Mouse (Mus musculus) hematopoietic stem cell, adult 5-6 weeks (primary cell): Measurements from ENCODE around the gene Csnk1e. TPM values are rescaled to one million over a fixed set of nuclear protein-coding genes. Genes with fewer than 3 reads are reported as not detected.

ENCODE experiments used
- ATAC-seq, 2 experiments: fragments of 125-278 bp in 1 of 2; replicated peaks in 1 of 2; 2 replicates each; pipeline ENCODE4 v1.8.0; 2016 to 2017; ENCODE audit warnings: inconsistent platforms in 2 of 2, mild to moderate bottlenecking in 2 of 2, moderate number of reproducible peaks in 2 of 2, low read depth in 1 of 2, moderate TSS enrichment in 1 of 2; ENCODE audit not compliant: low FRiP score in 2 of 2, poor library complexity in 2 of 2, severe bottlenecking in 2 of 2, insufficient read depth in 1 of 2, low TSS enrichment in 1 of 2
- total RNA-seq: library from RNA; stranded (forward); fragments of 172-1452, 232-1000 nt; gene quantifications from 2 replicates; pipeline ENCODE4 v1.2.3, GENCODE M21; 2017

The Csnk1e gene
- total RNA-seq, 1 experiment from 2014 or later = 55.5 TPM

GRCm38 (mm10) chr15:79409077-79409573 lies 46.2 kb downstream of the Csnk1e start:
- peak; percentile 57 to 68; a peak in 3 of 4 replicates for ATAC-seq

- no peak for ATAC-seq
Measured at GRCm38 (mm10) chr15:79406564-79406963, 48.8 kb downstream of the Csnk1e start.

DNA sequence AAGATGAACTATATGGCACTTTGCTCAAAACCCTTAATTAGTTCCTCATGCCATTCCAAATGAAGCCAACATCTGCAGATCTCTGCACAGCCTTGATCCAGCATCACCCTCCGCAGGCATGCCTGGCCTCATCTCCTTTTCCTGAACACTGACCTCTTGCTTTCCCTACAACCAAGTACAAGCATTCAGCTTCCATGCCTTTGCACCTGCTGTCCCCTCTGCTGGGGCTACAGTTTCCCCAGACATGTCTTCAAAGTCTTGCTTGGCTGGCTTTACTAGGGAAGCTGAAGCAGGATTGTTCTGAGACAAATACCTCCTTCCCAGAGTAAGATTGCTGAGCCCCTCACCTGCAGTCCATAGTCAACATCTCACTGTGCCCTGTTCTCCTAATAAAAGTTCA lies 51.1 kb downstream of the Csnk1e start:
- no peak for ATAC-seq

DNA sequence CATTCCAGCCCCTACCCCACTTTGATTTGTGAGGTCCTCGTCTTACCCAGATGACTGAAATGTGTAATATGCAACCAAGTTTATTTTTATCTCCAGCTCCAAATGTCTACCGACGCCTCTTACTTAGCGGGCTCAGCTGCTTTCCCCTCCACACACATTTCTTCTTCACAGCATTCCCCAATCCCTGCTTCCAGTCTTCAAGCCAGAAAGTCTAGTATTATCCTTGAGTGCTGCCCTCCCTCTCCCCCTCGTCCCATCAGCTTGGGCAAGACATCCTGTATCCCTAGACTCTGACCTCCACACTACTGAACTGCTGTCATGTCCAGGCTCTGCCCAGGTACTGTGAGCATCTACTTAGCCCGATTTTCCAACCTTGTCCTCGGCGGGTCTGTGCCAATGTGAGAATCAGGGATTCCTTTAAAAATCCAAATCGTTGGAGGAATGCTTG lies 51.6 kb downstream of the Csnk1e start:
- ATAC-seq = no peak

GRCm38 (mm10) chr15:79402836-79403762 lies 52.3 kb downstream of the Csnk1e start, which contains the start of gene Tmem184b:
Gene Tmem184b (minus strand): TSS chr15:79403569.
- ATAC-seq = peak; percentile 52 to 76

- no peak for ATAC-seq
Measured at GRCm38 (mm10) chr15:79402176-79402575, 53.2 kb downstream of the Csnk1e start.

- ATAC-seq = no peak
Measured at GRCm38 (mm10) chr15:79400975-79401365, 54.4 kb downstream of the Csnk1e start.

- no peak for ATAC-seq
Measured at GRCm38 (mm10) chr15:79400134-79400974, 55.0 kb downstream of the Csnk1e start.

- ATAC-seq = no peak
Measured at GRCm38 (mm10) chr15:79399231-79400052, 55.9 kb downstream of the Csnk1e start.

DNA sequence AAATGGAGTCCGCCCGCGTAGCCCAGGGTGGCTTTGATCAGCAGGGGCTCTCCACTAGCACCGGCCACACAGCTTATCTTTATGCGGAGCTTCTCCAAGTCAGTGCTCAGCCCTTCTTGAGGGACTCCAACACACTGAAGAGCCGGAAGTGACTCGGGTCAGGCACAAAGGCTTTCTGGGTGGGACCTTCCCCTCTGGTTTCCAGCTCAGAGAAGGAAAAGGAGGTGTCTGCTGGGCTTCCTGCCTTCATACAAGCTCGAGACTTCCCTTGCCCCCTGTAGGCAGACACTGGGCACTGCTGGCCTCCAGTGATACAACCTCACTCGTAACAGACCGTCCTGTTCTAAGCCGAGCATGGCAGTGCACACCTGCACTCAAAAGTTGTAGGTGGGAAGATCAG lies 58.6 kb downstream of the Csnk1e start:
- peak in 1 of 2 experiments; percentile 40; a peak in 1 of 4 replicates for ATAC-seq

DNA sequence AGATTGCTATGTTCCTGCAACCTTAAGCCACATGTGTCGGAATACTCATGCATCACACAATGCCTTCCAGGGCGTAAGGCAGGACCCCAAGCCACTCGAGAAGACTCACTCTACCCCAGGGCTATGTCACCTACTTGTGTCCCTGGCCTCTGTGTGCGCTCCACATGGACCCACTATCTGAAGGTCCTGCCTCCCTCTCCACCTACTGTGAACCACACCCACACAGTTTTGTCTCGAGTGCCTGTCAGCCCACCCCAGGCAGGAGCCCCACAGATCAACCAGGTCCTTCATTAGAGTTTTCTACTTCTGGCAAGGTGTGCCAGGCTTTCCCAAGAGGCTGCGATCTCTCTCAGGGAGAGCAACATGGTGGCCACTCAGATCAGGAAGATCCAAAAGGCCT lies 60.1 kb downstream of the Csnk1e start:
- ATAC-seq = no peak

GRCm38 (mm10) chr15:79394842-79395241 lies 60.5 kb downstream of the Csnk1e start:
- no peak for ATAC-seq

DNA sequence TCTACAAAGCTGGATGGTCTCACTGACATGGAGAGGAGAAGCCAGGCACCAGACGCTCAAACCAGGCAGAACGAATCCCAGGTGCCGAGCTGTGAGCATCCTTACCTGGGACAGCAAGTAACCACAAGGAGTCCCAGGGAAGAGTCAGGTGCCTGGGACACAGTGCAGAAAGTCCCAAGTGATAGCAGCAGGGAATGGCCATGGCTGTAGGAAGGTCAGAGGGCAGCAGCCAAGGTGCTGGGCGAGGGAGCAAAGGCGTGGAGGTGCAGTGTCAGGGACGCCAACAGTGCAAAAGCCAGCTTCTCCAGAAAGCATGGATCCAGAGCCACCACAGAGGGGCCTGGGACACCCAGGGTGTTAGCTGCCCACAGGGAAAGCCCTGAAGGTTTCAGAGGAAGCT lies 62.3 kb downstream of the Csnk1e start:
- ATAC-seq = no peak

DNA sequence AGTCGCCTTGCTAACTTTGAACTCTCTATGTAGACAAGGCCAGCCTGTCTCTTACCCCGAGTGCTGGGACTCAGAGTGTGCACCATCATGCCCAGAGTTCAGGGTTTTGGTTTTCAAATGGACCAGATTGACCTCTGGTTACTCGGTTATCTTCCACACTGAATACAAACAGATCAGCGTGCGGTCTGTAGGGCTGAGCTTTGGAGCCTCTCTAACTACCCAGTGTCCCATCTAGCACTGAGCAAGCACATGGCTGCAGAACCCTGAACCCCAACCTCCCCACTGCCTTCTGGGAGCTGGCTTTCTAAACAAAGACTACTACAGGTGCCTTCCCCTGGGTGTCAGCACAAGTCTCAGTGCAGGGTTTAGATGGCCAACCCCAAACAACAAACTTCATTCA lies 62.8 kb downstream of the Csnk1e start:
- no peak for ATAC-seq

- no peak for ATAC-seq
Measured at GRCm38 (mm10) chr15:79391447-79392093, 63.8 kb downstream of the Csnk1e start.

- no peak for ATAC-seq
Measured at GRCm38 (mm10) chr15:79390434-79390833, 64.9 kb downstream of the Csnk1e start.

DNA sequence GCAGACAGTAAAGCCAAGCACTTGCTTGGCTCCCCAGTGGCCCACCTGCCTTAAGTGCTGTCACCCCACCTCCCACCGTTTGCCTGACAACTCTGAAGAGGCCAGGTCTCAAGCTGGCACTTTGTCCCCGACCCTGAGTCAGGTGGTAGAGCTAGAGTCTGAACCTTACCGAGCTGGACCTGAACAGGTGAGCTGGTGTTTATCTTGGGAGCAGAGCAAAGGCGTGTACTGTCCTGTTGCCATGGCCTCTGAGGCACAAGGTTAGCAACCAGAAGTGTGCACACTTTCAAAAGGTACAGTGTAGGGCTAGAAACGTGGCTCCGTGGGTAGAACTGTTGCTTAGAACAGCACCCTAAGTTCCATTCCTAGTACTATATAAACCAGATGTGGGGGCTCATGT lies 67.2 kb downstream of the Csnk1e start:
- no peak for ATAC-seq
